Mouse (Mus musculus) lung, adult 18-20 months (tissue): ENCODE data around the gene Trim38.
"Not testable (repeated sequence)": the region's sequence is repeated elsewhere in the genome, so short reads cannot be mapped to it uniquely, and the experiment has no call there.

Source experiments
- DNase-seq, 2 experiments: peaks; one replicate each; pipeline ENCODE4 v3.0.0; 2022; ENCODE audit warnings: mixed read lengths in 2 of 2

Trim38 gene

GRCm38 (mm10) chr13:23769613-23770012, at the start of gene Trim38:
TSS of gene Trim38 (plus strand) at chr13:23769913.
- not testable (repeated sequence) for DNase-seq

- DNase-seq = no peak
These were observed 45.5 kb upstream of the Trim38 start for GRCm38 (mm10) chr13:23724239-23724638.

GRCm38 (mm10) chr13:23725213-23725612, 44.5 kb upstream of the Trim38 start:
- no peak for DNase-seq

GRCm38 (mm10) chr13:23728472-23729191, 41.1 kb upstream of the Trim38 start:
- DNase-seq = no peak

- DNase-seq = no peak
These were observed 40.6 kb upstream of the Trim38 start for GRCm38 (mm10) chr13:23729192-23729525.

- DNase-seq = no peak
These were observed 40.0 kb upstream of the Trim38 start for GRCm38 (mm10) chr13:23729706-23730105.

GRCm38 (mm10) chr13:23730479-23730878, 39.2 kb upstream of the Trim38 start:
- peak; percentile 68 to 80 for DNase-seq

- peak in 1 of 2 experiments; percentile 28 for DNase-seq
These were observed 37.4 kb upstream of the Trim38 start for GRCm38 (mm10) chr13:23732156-23732804.

- DNase-seq = no peak
These were observed 32.6 kb upstream of the Trim38 start for GRCm38 (mm10) chr13:23737091-23737490.

- DNase-seq = no peak
These were observed 31.7 kb upstream of the Trim38 start for GRCm38 (mm10) chr13:23738041-23738440.

GRCm38 (mm10) chr13:23738677-23739068, 31.0 kb upstream of the Trim38 start, which contains the start of gene Hist1h1c:
TSS of gene Hist1h1c (plus strand) at chr13:23738808.
- DNase-seq = peak; percentile 88 to 90

GRCm38 (mm10) chr13:23739069-23739921, 30.4 kb upstream of the Trim38 start:
- DNase-seq = peak; percentile 97

- DNase-seq = no peak
These were observed 29.8 kb upstream of the Trim38 start for GRCm38 (mm10) chr13:23739922-23740252.

GRCm38 (mm10) chr13:23740256-23740840, 29.4 kb upstream of the Trim38 start:
- no peak for DNase-seq

- DNase-seq = no peak
These were observed 28.8 kb upstream of the Trim38 start for GRCm38 (mm10) chr13:23740910-23741309.

- no peak for DNase-seq
These were observed 27.7 kb upstream of the Trim38 start for GRCm38 (mm10) chr13:23742007-23742406.

GRCm38 (mm10) chr13:23743215-23743614, 26.5 kb upstream of the Trim38 start:
- DNase-seq = no peak

GRCm38 (mm10) chr13:23743963-23744362, 25.8 kb upstream of the Trim38 start:
- DNase-seq = no peak

- no peak for DNase-seq
These were observed 25.0 kb upstream of the Trim38 start for GRCm38 (mm10) chr13:23744421-23745380.

GRCm38 (mm10) chr13:23745381-23746161, 24.1 kb upstream of the Trim38 start, which contains the start of gene Hist1h3c:
TSS of gene Hist1h3c (minus strand) at chr13:23745602.
- DNase-seq = peak; percentile 79 to 84
